Mouse (Mus musculus) right cerebral cortex, postnatal 4 days (tissue): Measurements from ENCODE around the gene Hoxa10.

ENCODE experiments used
- DNase-seq: peaks from one replicate; pipeline ENCODE4 v3.0.0-alpha.2; 2022

The Hoxa10 gene

GRCm38 (mm10) chr6:52245040-52245756 lies 4.5 kb upstream of the Hoxa10 start:
- DNase-seq = no peak

- DNase-seq = no peak
Measured at GRCm38 (mm10) chr6:52244471-52245039, 3.9 kb upstream of the Hoxa10 start.

- no peak for DNase-seq
Measured at GRCm38 (mm10) chr6:52243681-52244121, 3.0 kb upstream of the Hoxa10 start.

- no peak for DNase-seq
Measured at GRCm38 (mm10) chr6:52242801-52243332, 2.2 kb upstream of the Hoxa10 start.

- no peak for DNase-seq
Measured at GRCm38 (mm10) chr6:52241001-52241621, 457 bp upstream of the Hoxa10 start.

- no peak for DNase-seq
Measured at GRCm38 (mm10) chr6:52239625-52240388, 847 bp downstream of the Hoxa10 start.

GRCm38 (mm10) chr6:52238976-52239375 lies 1.7 kb downstream of the Hoxa10 start:
- DNase-seq = no peak

GRCm38 (mm10) chr6:52238155-52238545 lies 2.5 kb downstream of the Hoxa10 start:
- no peak for DNase-seq

GRCm38 (mm10) chr6:52237346-52238154 lies 3.1 kb downstream of the Hoxa10 start:
- no peak for DNase-seq

- DNase-seq = no peak
Measured at GRCm38 (mm10) chr6:52236806-52237205, 3.8 kb downstream of the Hoxa10 start.

- no peak for DNase-seq
Measured at GRCm38 (mm10) chr6:52235866-52236265, 4.8 kb downstream of the Hoxa10 start.

- DNase-seq = no peak
Measured at GRCm38 (mm10) chr6:52235267-52235666, 5.4 kb downstream of the Hoxa10 start.

GRCm38 (mm10) chr6:52234428-52235140 lies 6.1 kb downstream of the Hoxa10 start:
- no peak for DNase-seq

GRCm38 (mm10) chr6:52233546-52234427 lies 6.9 kb downstream of the Hoxa10 start:
- DNase-seq = no peak

- no peak for DNase-seq
Measured at GRCm38 (mm10) chr6:52232984-52233545, 7.6 kb downstream of the Hoxa10 start.

GRCm38 (mm10) chr6:52232568-52232965 lies 8.1 kb downstream of the Hoxa10 start:
- DNase-seq = no peak

GRCm38 (mm10) chr6:52231885-52232567 lies 8.6 kb downstream of the Hoxa10 start:
- DNase-seq = no peak

- DNase-seq = no peak
Measured at GRCm38 (mm10) chr6:52230516-52231165, 10.0 kb downstream of the Hoxa10 start, which contains the start of gene Hoxa9. Hoxa9 (minus strand) TSS chr6:52231089.
